Mouse (Mus musculus): ENCODE measurements at regions not wholly inside any gene's neighbourhood (a gene's known extent, or its start where the extent isn't known, plus 50 kb on each side); places are given as distances from the start of the nearest gene placed in this dataset.

- DNase-seq (ENCODE audit: low spot score) = no peak
Observed at GRCm38 (mm10) chr9:101807249-101807648, 54.4 kb upstream of the 9630041A04Rik start.

- DNase-seq (ENCODE audit: low spot score) = no peak
Observed at GRCm38 (mm10) chr9:101796718-101797117, 64.9 kb upstream of the 9630041A04Rik start.

GRCm38 (mm10) chr9:101796063-101796462 is 65.6 kb upstream of the 9630041A04Rik start:
- DNase-seq (ENCODE audit: low spot score) = no peak

GRCm38 (mm10) chr9:101795436-101795835 is 66.2 kb upstream of the 9630041A04Rik start:
- DNase-seq (ENCODE audit: low spot score) = no peak

- no peak for DNase-seq (ENCODE audit: low spot score)
Observed at GRCm38 (mm10) chr9:101790936-101791335, 70.7 kb upstream of the 9630041A04Rik start.

- DNase-seq (ENCODE audit: low spot score) = no peak
Observed at GRCm38 (mm10) chr9:101740949-101741605, 120.6 kb upstream of the 9630041A04Rik start.

GRCm38 (mm10) chr9:101739322-101739721 is 122.3 kb upstream of the 9630041A04Rik start:
- DNase-seq (ENCODE audit: low spot score) = no peak

GRCm38 (mm10) chr9:101734271-101734670 is 127.4 kb upstream of the 9630041A04Rik start:
- DNase-seq (ENCODE audit: low spot score) = no peak

GRCm38 (mm10) chr9:101733611-101734225 is 127.9 kb upstream of the 9630041A04Rik start:
- DNase-seq (ENCODE audit: low spot score) = no peak

GRCm38 (mm10) chr9:101730136-101730535 is 131.5 kb upstream of the 9630041A04Rik start:
- no peak for DNase-seq (ENCODE audit: low spot score)

- no peak for DNase-seq (ENCODE audit: low spot score)
Observed at GRCm38 (mm10) chr9:101717911-101718310, 143.7 kb upstream of the 9630041A04Rik start.

- peak; percentile 2 for DNase-seq (ENCODE audit: low spot score)
Observed at GRCm38 (mm10) chr9:101716326-101716725, 145.3 kb upstream of the 9630041A04Rik start.

GRCm38 (mm10) chr9:101714805-101715204 is 146.8 kb upstream of the 9630041A04Rik start:
- DNase-seq (ENCODE audit: low spot score) = no peak

GRCm38 (mm10) chr9:101710611-101711071 is 151.0 kb upstream of the 9630041A04Rik start:
- DNase-seq (ENCODE audit: low spot score) = no peak

GRCm38 (mm10) chr9:101700368-101700767 is 161.3 kb upstream of the 9630041A04Rik start:
- no peak for DNase-seq (ENCODE audit: low spot score)

- no peak for DNase-seq (ENCODE audit: low spot score)
Observed at GRCm38 (mm10) chr9:101694054-101694453, 167.6 kb upstream of the 9630041A04Rik start.

GRCm38 (mm10) chr9:101691336-101691735 is 170.3 kb upstream of the 9630041A04Rik start:
- no peak for DNase-seq (ENCODE audit: low spot score)

GRCm38 (mm10) chr9:101690916-101691315 is 170.7 kb upstream of the 9630041A04Rik start:
- no peak for DNase-seq (ENCODE audit: low spot score)

GRCm38 (mm10) chr9:101690402-101690861 is 171.2 kb upstream of the 9630041A04Rik start:
- DNase-seq (ENCODE audit: low spot score) = no peak

- peak; percentile 62 for DNase-seq (ENCODE audit: low spot score)
Observed at GRCm38 (mm10) chr9:101689532-101690401, 171.9 kb upstream of the 9630041A04Rik start.

GRCm38 (mm10) chr9:101687226-101687625 is 174.4 kb upstream of the 9630041A04Rik start:
- DNase-seq (ENCODE audit: low spot score) = no peak

GRCm38 (mm10) chr9:101677563-101677962 is 184.1 kb upstream of the 9630041A04Rik start:
- DNase-seq (ENCODE audit: low spot score) = no peak

Measured in ovary, adult 18-20 months (tissue).